Mouse (Mus musculus): Measurements from ENCODE around the gene Mab21l1.

Mab21l1 gene

DNA sequence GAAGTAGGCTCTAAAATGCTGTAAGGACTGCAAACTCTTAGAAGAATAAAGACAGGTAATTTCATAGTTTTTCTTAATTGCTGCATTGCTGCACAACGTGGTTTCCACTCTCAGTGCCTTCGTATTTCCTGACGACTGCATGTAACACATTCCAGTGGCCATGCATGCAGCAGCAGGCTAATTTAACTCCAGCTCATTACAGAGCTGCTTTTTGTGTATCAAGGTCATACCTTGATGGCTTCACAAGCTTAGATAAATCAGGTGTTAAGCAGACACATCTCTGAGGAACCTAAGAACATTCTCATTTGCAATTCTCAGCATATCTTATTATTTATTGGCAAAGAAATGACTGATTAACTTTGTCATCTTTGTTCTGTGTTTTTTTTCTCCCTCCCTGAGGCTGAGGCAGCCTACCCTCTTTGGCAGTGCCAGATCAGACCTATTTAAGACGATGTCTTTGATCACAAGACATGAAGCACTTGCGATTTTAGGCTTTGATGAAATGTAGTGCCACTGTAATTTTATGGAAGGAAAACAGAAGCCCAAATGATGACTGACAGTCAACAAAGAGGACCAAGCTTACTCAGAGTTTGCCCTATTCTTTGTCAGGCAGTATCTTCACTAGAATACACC is 32.8 kb downstream of the Mab21l1 start:
- no peak for DNase-seq (ENCODE audit: low spot score)

- no peak for DNase-seq (ENCODE audit: low spot score)
Observed at GRCm38 (mm10) chr3:55816096-55816495, 33.8 kb downstream of the Mab21l1 start.

- DNase-seq (ENCODE audit: low spot score): no peak
Observed at GRCm38 (mm10) chr3:55816638-55817375, 34.5 kb downstream of the Mab21l1 start.

DNA sequence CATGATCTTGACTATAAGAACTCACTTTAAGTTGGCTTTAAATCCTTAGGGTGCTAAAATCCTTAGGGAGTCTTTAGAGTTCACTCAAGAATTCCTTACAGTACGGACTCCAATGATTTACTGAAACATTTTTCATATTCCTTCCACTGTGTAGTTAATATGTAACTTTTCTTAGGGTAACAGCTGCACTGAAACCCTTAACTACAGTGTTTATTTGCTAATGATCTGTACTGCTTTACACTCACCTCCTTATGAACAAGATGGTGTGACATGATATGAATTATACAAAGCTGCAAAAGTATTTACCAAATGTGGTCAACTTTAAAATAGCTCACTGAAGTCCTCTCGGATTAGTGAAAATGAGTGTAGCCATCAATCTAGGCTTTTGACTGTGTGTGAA is 35.8 kb downstream of the Mab21l1 start:
- DNase-seq (ENCODE audit: low spot score): no peak

DNA sequence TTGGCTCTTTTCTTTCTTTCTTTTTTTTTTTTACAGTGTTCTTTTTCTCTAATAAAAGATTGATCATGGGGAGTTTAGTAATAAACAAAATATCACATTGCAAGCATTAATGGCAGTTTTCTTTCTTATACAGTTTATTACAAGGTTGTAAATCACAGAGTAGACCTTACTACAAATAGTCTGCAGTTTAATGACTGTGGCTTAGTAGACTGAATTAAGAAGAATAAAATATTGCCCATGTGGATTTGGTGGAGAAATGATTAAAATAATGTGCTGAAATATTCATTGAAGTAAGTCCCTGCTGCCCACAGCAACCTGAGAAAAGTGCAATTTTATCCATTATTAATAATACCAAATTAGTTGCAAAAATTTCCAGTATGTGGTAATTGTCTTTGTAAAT is 37.3 kb downstream of the Mab21l1 start:
- DNase-seq (ENCODE audit: low spot score): no peak

- DNase-seq (ENCODE audit: low spot score): no peak
Observed at GRCm38 (mm10) chr3:55824864-55825263, 42.6 kb downstream of the Mab21l1 start.

DNA sequence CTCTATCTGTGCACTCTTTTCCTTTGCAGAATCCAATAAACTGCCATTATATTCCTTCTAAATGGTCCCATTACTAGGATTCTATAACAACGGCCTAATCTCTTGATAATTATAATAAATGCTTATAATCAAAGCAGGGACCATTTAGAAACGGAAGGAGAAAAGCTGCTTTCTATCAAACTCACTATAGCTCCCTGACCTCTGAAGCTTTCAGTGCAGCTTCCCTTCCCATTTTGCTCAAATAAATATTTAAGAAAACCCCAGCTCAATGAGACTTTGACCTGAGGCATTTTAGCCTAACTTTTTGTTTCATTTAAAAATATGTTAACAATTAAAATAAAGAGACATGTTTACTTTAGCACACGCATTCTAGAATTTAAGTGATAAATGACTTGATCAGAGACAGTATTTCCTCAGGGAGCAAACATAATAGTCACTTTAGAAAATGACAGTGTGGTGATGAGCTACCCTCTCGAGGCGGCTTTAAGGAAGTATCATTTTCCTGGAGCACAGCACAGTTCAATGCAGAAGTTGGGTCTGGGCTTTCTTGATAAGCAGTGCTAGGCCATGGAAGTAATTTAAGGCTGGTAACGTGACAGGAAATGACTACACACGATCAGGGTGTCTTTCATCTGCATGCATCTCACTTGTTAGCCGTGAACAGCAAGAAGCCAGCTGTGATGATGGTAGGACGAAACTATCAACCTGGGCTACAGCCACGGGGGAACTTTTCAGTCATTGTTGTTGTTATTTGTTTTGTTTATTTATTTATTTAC is 46.4 kb downstream of the Mab21l1 start:
- DNase-seq (ENCODE audit: low spot score): no peak

GRCm38 (mm10) chr3:55830226-55830625 is 47.9 kb downstream of the Mab21l1 start:
- DNase-seq (ENCODE audit: low spot score): no peak

Data from spleen, adult 12 weeks (tissue).